Mouse (Mus musculus) skeletal muscle tissue, adult 2 months (tissue): ENCODE results near the gene Olfr497.

Experiments
- DNase-seq: peaks from one replicate; pipeline ENCODE4 v3.0.0-alpha.2; 2012; ENCODE audit warnings: low read depth, low spot score

The Olfr497 gene

DNA sequence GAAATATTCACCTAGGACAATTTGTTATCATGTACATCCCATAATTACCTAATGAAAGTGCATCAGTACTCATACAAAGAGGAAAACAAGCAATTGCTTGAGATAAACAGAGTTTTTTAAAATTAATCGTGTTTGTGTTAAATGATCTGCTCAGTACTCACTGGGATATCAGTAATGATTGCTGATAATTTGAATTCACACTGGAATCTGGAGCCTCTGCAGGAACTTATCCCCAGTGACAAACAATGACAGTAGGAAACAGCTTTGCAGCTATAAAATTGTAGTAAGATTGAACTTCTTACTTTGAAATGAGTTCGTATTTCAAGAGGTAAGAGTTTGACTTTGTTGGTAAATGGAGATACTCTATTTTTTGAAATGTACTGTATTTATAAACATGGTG lies at the start of gene Olfr497:
Gene Olfr497, plus strand, starts transcription at position 301 of the 400 bp plus-strand sequence.
- no peak for DNase-seq

DNA sequence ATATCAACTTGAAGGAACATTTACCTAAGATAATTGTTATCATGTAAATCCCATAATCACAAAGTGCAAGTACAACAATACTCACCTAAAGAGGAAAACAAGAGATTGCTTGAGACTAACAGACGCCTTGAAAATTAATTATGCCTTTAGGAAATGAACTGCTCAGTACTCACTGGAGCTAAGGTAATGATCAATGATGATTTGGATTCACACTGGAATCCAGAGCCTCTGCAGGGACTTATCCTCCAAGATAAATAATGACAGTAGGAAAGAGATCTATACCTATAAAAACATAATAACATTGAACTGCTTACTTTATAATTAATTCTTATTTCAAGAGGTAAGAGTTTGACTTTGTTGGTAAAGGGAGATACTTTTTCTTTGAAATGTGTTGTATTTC lies 27.4 kb upstream of the Olfr497 start, which contains the start of gene Olfr495:
Gene Olfr495, plus strand, starts transcription at position 301 of the 400 bp plus-strand sequence.
- no peak for DNase-seq

DNA sequence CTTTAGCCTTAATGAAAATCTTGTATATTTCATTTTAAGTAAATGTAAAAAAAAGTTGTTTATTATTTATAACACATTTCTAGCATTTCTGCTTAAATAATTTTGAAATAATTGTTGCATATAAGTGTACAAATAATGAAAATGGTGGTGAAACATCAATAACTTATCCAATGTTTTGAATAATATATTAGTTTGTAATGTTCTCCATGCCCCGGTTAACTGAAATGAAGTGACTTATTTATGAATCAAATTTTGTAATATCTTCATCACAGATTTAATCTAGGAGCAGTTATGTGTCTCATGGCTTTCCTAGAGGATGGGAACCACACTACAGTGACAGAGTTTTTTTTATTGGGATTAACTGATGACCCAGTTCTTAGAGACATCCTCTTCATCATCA lies 44.8 kb downstream of the Olfr497 start, which contains the start of gene Olfr498:
Gene Olfr498, plus strand, starts transcription at position 301 of the 400 bp plus-strand sequence.
- no peak for DNase-seq
